Mouse (Mus musculus) hindbrain, embryonic 15.5 days (tissue): ENCODE data around the gene Dvl1. TPM values are rescaled to one million over a fixed set of nuclear protein-coding genes. Genes with fewer than 3 reads are reported as not detected.
A peak's percentile ranks its signal among the peaks of the same experiment; 100 is the strongest.

Experiments used
- ATAC-seq: fragments of 200-750 bp; cut with Nextera tagmentation; 2 replicates; pipeline ENCODE4 v1.8.0; 2017; ENCODE audit warnings: low read depth, moderate number of reproducible peaks, moderate TSS enrichment; ENCODE audit not compliant: low FRiP score
- H3K27ac ChIP-seq: fragments of 300-500 bp; sonication (generic); replicated peaks from 2 replicates; pipeline ENCODE4 v1.5.1; 2015; ENCODE audit warnings: mild to moderate bottlenecking, inconsistent platforms
- H3K27me3 ChIP-seq: fragments of 300-500 bp; sonication (generic); 2 replicates; pipeline ENCODE4 v1.6.1; 2015; ENCODE audit warnings: control low read depth, inconsistent platforms
- H3K36me3 ChIP-seq: fragments of 300-500 bp; sonication (generic); 2 replicates; pipeline ENCODE4 v1.6.1; 2015; ENCODE audit warnings: control low read depth, inconsistent platforms
- H3K4me1 ChIP-seq: fragments of 300-500 bp; sonication (generic); replicated peaks from 2 replicates; pipeline ENCODE4 v1.6.1; 2015; ENCODE audit warnings: control low read depth, inconsistent platforms
- H3K4me2 ChIP-seq: fragments of 300-500 bp; sonication (generic); 2 replicates; pipeline ENCODE4 v1.6.1; 2015; ENCODE audit warnings: moderate library complexity, mild to moderate bottlenecking, inconsistent platforms
- H3K4me3 ChIP-seq: fragments of 300-500 bp; sonication (generic); 2 replicates; pipeline ENCODE4 v1.5.1; 2015; ENCODE audit warnings: mild to moderate bottlenecking, inconsistent platforms
- H3K9ac ChIP-seq: fragments of 300-500 bp; sonication (generic); 2 replicates; pipeline ENCODE4 v1.6.1; 2015; ENCODE audit warnings: inconsistent platforms
- H3K9me3 ChIP-seq: fragments of 300-500 bp; sonication (generic); 2 replicates; pipeline ENCODE4 v1.6.1; 2016; ENCODE audit warnings: control low read depth, inconsistent platforms
- WGBS: fragments of 180-500 bp; shearing (Covaris S2); methylation state at CpG from one replicate; pipeline ENCODE4 v1.1.7; 2015; 5-methylcytosine and 5-hydroxymethylcytosine counted together
- polyA plus RNA-seq: library from polyadenylated mRNA; unstranded; fragments of >200 nt; fragmentation: Nextera tagmentation; extraction: Ambion mirVana; gene quantifications from 2 replicates; pipeline ENCODE4 v1.2.1, GENCODE M21; 2015

Gene Dvl1
- polyA plus RNA-seq, 1 experiment from 2014 or later: 32.8 TPM

DNA sequence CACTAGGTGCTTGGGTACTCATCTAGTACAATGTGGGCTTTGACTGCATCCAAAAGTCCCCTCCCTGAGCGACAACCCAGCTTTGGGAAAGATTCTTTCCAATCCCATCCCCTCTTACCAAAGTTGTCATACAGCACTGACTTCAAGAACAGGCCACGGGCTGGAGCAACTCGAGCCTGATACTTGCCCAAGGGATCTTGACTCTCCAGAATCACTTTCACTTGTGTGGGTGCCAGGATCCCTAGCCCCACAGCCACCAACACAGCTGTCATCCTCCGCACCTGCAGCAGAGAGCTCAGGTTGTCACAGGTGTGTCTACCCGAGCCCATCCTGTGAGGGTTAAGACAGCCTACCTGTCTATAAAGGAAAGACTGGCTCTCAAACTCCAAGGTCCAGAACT lies 42.1 kb downstream of the Dvl1 start:
- H3K9ac ChIP-seq: no peak overlapping the region
- WGBS: 87% methylated on average over 5 of the region's 5 CpGs
- no peak overlapping the region for H3K4me2 ChIP-seq
- peaks cover 35% of the 10 kb centered on the region for H3K4me1 ChIP-seq
- H3K9me3 ChIP-seq: no peaks in the 10 kb centered on the region
- peaks cover 55% of the 10 kb centered on the region for H3K36me3 ChIP-seq
- ATAC-seq: no peak
- no peaks in the 10 kb centered on the region for H3K27me3 ChIP-seq
- no peak overlapping the region for H3K4me3 ChIP-seq
- no peak overlapping the region for H3K27ac ChIP-seq

DNA sequence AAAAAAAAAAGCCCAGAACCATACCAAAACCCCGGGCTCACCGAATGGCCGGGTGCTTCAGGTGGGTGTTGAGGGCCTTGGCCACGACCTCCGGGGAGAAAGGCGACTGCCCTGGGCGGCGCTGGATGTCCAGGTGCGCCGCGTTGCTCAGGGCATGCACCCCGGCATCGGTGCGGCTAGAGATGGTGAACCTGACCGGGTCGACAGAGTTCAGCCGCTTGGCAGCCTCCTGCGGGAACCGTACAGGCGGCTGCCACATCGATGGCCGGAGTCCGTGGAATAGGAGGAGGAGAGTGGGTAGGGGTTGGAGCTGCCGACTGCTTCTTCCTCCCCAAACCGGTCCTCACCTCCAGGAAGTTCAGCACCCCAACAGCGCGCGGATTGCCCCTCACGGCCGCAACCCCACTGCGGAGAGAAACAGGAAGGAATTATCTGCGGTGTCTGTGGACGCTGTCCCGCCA lies 43.8 kb downstream of the Dvl1 start:
- Histone ChIP-seq H3K4me3 (peak overlapping the region; percentile 87), H3K9ac (peak overlapping the region; percentile 95), H3K27ac (peak overlapping the region; percentile 100; the same call in 1 of the 2 replicates), H3K4me1 (peaks cover 52% of the 10 kb centered on the region), H3K4me2 (peak overlapping the region; percentile 99), H3K9me3 (no peaks in the 10 kb centered on the region), H3K27me3 (no peaks in the 10 kb centered on the region), H3K36me3 (peaks cover 43% of the 10 kb centered on the region)
- ATAC-seq: no peak; the same call in 1 of the 2 replicates
- WGBS: under 1% methylated on average over 34 of the region's 34 CpGs

DNA sequence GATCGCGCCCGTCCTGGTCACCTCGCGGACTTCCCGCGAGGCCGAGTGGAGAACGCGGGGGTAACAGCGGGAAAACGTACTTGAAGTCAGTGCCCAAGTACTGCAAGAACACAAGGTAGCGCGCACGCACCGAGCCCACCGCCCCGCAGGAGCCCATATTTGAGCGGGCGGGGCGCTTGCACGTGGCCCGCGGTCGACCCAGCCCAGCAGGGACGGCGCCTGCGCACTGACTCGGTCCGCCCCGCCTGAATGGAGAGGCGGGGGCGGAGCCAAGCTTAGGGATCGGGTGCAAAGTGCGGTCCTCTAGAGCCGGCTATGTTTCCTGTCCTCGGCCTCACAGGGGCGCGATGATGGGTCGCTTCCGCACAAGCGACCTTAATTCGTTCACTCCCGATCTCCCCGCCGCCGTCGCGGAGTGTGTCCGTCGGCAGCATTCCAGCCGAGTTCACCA lies 44.4 kb downstream of the Dvl1 start, which contains the start of the genes Pusl1 and Acap3:
Gene Pusl1, minus strand, starts transcription at position 231 of the 451 bp plus-strand sequence.
Gene Acap3, plus strand, starts transcription at position 272 of the 451 bp plus-strand sequence.
- WGBS: under 1% methylated on average over 52 of the region's 52 CpGs
- H3K27me3 ChIP-seq: no peaks in the 10 kb centered on the region
- peak within 1 kb of the TSS; percentile 87 for H3K4me3 ChIP-seq
- no peaks in the 10 kb centered on the region for H3K9me3 ChIP-seq
- H3K36me3 ChIP-seq: peaks cover 43% of the 10 kb centered on the region
- peak within 1 kb of the TSS; percentile 100 for H3K27ac ChIP-seq
- H3K4me1 ChIP-seq: peaks cover 52% of the 10 kb centered on the region
- peak; percentile 86 for ATAC-seq
- H3K4me2 ChIP-seq: peak within 1 kb of the TSS; percentile 99
- H3K9ac ChIP-seq: peak within 1 kb of the TSS; percentile 95

DNA sequence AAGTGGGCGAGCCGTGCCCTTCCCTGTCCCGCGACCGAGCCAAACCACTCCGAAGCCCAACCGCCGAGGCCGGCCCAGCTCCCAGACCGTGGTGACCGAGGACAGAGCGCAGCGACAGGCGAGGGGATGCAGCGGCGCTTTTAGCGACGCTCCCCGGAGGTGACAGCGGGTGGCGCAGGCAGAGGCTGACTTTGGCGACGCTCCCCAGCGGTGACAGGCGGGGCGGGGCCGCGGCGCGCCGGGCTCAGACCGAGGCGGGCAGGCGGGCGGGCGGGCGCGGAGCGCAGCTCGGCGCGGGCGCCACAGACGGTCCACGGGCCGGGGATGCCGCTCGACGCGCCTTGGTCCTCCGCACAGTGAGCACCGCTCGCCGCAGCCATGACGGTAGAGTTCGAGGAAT lies 44.8 kb downstream of the Dvl1 start:
- Histone ChIP-seq H3K4me2 (peak overlapping the region; percentile 99), H3K4me3 (peak overlapping the region; percentile 87), H3K27ac (peak overlapping the region; percentile 100), H3K36me3 (peaks cover 43% of the 10 kb centered on the region), H3K9me3 (no peaks in the 10 kb centered on the region), H3K9ac (peak overlapping the region; percentile 95), H3K27me3 (no peaks in the 10 kb centered on the region), H3K4me1 (peaks cover 52% of the 10 kb centered on the region)
- under 1% methylated on average over 54 of the region's 56 CpGs for WGBS
- ATAC-seq: peak; percentile 85

DNA sequence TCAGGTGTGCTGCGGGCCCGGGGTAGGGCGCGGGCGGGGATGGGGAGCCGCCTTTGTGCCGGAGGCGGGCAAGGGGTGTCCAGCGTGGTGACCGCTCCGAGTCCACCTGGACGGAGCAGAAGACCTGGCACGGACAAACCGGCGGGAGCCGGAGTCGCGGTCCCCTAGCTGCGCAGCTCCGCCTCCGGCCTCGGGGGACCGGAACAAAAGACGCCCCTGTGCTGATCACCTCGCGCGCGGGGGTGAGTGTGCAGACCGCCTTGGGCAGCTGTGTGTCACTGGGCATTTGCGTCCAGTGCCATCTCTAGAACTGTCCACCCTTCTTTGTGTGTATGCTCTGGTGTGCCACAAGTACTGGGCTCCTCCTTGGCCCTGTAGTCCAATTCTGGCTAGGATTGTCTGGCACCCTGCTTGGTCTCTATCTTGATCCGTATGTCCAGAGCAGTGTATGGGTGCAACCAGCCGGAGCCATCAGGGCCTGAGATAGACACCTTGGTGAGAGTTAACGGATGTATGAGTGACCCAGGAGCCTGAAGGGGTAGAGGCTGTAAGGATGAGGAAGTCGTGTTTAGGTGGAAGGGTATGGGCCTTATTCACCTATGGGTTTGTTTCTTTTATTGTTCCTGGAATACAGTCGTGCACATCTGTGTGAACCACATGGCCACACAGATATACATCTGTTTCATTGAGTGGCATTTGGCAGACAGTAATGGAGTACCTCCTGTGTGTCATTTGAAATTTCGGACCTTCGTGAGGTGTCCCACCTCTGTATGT lies 45.4 kb downstream of the Dvl1 start:
- Histone ChIP-seq H3K4me3 (peak overlapping the region; percentile 87), H3K36me3 (peaks cover 38% of the 10 kb centered on the region), H3K27me3 (no peaks in the 10 kb centered on the region), H3K9ac (peak overlapping the region; percentile 95), H3K9me3 (no peaks in the 10 kb centered on the region), H3K27ac (peak overlapping the region; percentile 100), H3K4me2 (peak overlapping the region; percentile 99), H3K4me1 (peaks cover 52% of the 10 kb centered on the region)
- peak; percentile 35; the same call in 1 of the 2 replicates for ATAC-seq
- WGBS: 4% methylated on average over 37 of the region's 37 CpGs

DNA sequence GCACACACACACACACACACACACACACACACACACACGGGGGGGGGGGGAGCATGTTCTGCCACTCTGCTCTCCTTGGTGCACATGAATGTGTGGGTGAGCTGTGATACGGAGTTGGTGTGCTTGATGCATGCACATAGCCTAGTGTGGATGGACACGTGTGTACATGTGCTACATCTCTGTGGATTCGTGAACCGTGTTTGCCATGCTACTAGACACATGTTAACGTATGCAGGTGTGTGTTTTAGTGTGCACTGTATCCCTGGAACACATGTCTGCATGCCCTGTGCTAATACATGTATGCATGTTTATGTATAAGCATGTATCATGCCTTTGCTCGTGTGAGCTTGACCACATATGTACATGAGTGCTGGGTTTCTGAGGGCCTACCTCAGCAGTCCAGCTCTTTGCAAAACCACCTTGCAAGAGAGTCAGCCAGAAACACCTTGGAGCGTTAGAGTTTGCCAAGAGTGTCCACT lies 46.0 kb downstream of the Dvl1 start:
- ATAC-seq: no peak
- Histone ChIP-seq H3K36me3 (peaks cover 36% of the 10 kb centered on the region), H3K9ac (peak overlapping the region; percentile 95), H3K9me3 (no peaks in the 10 kb centered on the region), H3K27ac (no peak overlapping the region), H3K4me1 (peaks cover 52% of the 10 kb centered on the region), H3K4me2 (peak overlapping the region; percentile 99), H3K4me3 (peak overlapping the region; percentile 87), H3K27me3 (no peaks in the 10 kb centered on the region)
- WGBS: 65% methylated on average over 8 of the region's 8 CpGs

DNA sequence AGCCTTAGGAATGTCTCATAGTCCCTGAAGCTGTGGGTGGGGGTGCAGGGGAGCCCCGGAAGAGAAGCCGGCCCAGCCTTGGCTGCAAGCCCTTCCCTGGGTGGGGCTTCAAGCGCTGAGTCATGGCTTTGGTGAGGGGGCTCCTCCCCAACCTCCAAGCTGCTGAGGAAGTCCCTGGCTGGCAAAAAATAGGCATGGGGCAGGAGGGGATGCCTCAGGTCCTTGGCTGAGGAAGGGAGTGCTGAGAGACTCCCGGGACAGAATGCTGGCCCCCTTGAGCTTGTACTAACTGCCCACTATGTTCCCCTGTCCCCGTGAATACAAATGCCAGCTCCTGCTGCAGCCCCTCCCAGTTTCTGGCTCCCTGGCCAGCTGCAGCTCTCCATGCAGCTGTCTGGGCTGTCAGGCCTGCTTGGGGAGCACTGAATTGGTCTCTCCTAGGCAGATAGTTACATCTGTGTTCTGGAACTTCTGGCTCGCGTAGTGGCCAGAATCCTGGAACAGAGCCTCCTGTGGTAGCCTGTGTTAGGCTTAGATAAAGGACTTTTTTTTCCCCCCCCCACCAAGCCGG lies 47.2 kb downstream of the Dvl1 start:
- Histone ChIP-seq H3K27ac (peak overlapping the region; percentile 52), H3K4me3 (peak overlapping the region; percentile 87), H3K9me3 (no peaks in the 10 kb centered on the region), H3K9ac (peak overlapping the region; percentile 95; the same call in 1 of the 2 replicates), H3K36me3 (peaks cover 36% of the 10 kb centered on the region), H3K27me3 (no peaks in the 10 kb centered on the region), H3K4me1 (peaks cover 51% of the 10 kb centered on the region), H3K4me2 (peak overlapping the region; percentile 99)
- no peak for ATAC-seq
- WGBS: 23% methylated on average over 8 of the region's 8 CpGs

DNA sequence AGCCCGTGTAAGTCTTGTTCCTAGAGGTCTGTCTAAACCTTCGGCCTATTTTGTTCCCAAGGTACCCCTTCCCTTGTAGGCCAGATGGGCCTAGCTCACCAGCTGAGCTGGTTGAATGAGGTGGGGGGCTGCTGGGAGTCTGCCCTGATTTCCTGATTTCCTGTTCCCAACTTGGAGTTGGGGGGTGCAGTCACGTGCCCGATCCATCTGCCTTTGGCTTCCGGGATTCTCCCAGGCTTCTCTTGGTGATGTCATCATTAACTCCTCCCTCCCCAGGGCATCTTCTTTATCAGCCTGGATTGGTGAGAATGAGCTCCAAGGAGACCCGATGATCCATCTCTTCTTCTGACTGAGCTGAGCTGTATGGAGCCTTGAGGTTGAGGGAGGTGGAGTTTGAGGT lies 48.0 kb downstream of the Dvl1 start:
- H3K4me1 ChIP-seq: peaks cover 43% of the 10 kb centered on the region
- peak overlapping the region; percentile 52 for H3K27ac ChIP-seq
- no peak for ATAC-seq
- H3K9ac ChIP-seq: peak overlapping the region; percentile 95; the same call in 1 of the 2 replicates
- peaks cover 38% of the 10 kb centered on the region for H3K36me3 ChIP-seq
- no peaks in the 10 kb centered on the region for H3K27me3 ChIP-seq
- peak overlapping the region; percentile 87 for H3K4me3 ChIP-seq
- WGBS: 19% methylated on average over 6 of the region's 6 CpGs
- peak overlapping the region; percentile 99 for H3K4me2 ChIP-seq
- no peaks in the 10 kb centered on the region for H3K9me3 ChIP-seq

DNA sequence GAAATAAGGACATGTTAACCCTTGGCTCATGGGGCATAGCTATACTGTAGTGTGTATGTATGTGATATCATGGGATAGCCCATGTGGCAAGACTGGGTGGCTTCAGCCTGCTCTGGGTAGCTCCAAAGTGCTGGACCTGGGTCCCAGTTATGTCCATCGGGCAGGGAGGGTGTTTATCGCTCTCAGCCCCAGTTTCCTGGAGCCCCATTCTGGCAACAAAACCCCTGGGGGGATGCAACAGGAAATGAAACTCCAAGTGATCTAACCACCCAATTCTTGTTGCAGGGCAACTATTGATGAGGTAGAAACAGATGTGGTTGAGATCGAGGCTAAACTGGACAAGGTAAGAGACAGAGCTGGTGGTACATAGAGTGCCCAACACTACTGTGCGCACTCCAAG lies 48.6 kb downstream of the Dvl1 start:
- Histone ChIP-seq H3K4me2 (peak overlapping the region; percentile 99), H3K9me3 (no peaks in the 10 kb centered on the region), H3K36me3 (peaks cover 45% of the 10 kb centered on the region), H3K9ac (no peak overlapping the region), H3K4me3 (0 out of 2 replicates have a peak overlapping the region, but pooled peaks have one; percentile 87), H3K27me3 (no peaks in the 10 kb centered on the region), H3K4me1 (peaks cover 37% of the 10 kb centered on the region), H3K27ac (no peak overlapping the region)
- 98% methylated on average over 4 of the region's 4 CpGs for WGBS
- ATAC-seq: no peak

DNA sequence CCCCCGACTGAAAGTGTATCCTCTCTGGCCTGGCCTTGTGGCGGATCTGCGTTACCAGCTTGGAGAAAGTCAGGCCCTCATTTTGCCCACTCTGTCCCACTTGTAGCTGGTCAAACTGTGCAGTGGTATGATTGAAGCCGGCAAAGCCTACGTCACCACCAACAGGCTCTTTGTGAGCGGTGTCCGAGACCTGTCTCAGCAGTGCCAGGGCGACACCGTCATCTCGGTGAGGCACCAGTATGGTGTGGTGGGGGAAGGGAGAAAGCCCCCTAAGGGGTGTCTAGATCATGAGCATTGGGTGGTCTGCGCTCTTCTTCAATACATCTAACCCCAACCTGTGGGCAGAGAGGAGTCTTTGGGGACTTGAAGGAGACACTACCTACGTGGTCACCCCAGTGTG lies 49.3 kb downstream of the Dvl1 start:
- H3K9me3 ChIP-seq: no peaks in the 10 kb centered on the region
- no peak overlapping the region for H3K27ac ChIP-seq
- H3K4me1 ChIP-seq: peaks cover 34% of the 10 kb centered on the region
- no peaks in the 10 kb centered on the region for H3K27me3 ChIP-seq
- no peak overlapping the region for H3K9ac ChIP-seq
- no peak for ATAC-seq
- WGBS: 97% methylated on average over 12 of the region's 12 CpGs
- no peak overlapping the region for H3K4me3 ChIP-seq
- no peak overlapping the region for H3K4me2 ChIP-seq
- H3K36me3 ChIP-seq: peaks cover 51% of the 10 kb centered on the region

DNA sequence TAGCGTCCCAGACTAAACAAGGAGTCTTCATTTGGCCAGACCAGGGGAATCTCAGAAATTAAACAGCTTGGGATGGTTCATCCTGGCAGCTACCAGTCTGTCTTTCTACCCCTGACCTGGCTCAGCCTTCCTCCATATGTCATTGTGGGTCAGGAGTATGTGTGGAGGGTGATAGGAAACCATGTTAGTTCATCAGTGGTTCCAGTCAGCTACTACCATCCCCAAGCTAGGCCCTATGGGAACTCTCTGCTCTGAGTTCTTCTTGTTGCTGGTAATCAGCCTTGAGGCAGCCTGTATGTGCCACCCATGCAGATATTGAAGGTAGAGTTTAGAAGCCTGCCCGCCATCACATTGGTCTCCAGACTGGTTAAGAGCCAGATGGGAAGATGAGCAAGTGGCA lies 51.1 kb downstream of the Dvl1 start:
- no peaks in the 10 kb centered on the region for H3K27me3 ChIP-seq
- peaks cover 28% of the 10 kb centered on the region for H3K4me1 ChIP-seq
- no peak overlapping the region for H3K4me3 ChIP-seq
- no peak overlapping the region for H3K4me2 ChIP-seq
- WGBS: 91% methylated on average over 2 of the region's 2 CpGs
- H3K36me3 ChIP-seq: peaks cover 69% of the 10 kb centered on the region
- H3K27ac ChIP-seq: no peak overlapping the region
- ATAC-seq: no peak
- H3K9ac ChIP-seq: no peak overlapping the region
- H3K9me3 ChIP-seq: no peaks in the 10 kb centered on the region

DNA sequence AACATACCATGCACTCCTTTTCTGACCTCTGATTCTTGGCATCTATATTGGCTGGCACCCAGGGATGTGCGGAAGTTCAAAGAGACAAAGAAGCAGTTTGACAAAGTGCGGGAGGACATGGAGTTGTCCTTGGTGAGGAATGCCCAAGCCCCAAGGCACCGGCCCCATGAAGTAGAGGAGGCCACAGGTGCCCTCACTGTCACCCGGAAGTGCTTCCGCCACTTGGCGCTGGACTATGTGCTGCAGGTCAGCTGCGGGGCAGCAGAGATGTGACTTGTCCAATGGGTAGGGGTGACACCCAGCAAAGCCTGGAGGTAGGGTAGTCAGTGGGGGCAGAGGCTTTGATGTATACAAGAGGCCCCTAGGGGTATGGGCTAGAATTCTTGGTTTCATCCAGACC lies 52.2 kb downstream of the Dvl1 start:
- no peak overlapping the region for H3K9ac ChIP-seq
- H3K4me1 ChIP-seq: peaks cover 17% of the 10 kb centered on the region
- no peaks in the 10 kb centered on the region for H3K9me3 ChIP-seq
- no peak overlapping the region for H3K4me3 ChIP-seq
- peaks cover 80% of the 10 kb centered on the region for H3K36me3 ChIP-seq
- no peak overlapping the region for H3K4me2 ChIP-seq
- ATAC-seq: no peak
- H3K27ac ChIP-seq: no peak overlapping the region
- 93% methylated on average over 7 of the region's 7 CpGs for WGBS
- H3K27me3 ChIP-seq: no peaks in the 10 kb centered on the region
